Mouse (Mus musculus) monocyte, adult 5-6 weeks (primary cell): ENCODE results near the gene Copg1. TPM values are rescaled to one million over a fixed set of nuclear protein-coding genes. Genes with fewer than 3 reads are reported as not detected.

Source experiments
- ATAC-seq: fragments of 153-309, 156-312 bp; replicated peaks from 2 replicates; pipeline ENCODE4 v1.8.0; 2017; ENCODE audit warnings: mild to moderate bottlenecking; ENCODE audit not compliant: low TSS enrichment, insufficient number of reproducible peaks, severe bottlenecking, poor library complexity, low FRiP score
- total RNA-seq: library from RNA; stranded (forward); fragments of 200-1000, 200-491, 200-594 nt; gene quantifications from 3 replicates; pipeline ENCODE4 v1.2.3, GENCODE M21; 2017

Gene Copg1
- total RNA-seq, result 71.4 to 93.1 TPM (median 76.4 TPM) in 3 replicates

DNA sequence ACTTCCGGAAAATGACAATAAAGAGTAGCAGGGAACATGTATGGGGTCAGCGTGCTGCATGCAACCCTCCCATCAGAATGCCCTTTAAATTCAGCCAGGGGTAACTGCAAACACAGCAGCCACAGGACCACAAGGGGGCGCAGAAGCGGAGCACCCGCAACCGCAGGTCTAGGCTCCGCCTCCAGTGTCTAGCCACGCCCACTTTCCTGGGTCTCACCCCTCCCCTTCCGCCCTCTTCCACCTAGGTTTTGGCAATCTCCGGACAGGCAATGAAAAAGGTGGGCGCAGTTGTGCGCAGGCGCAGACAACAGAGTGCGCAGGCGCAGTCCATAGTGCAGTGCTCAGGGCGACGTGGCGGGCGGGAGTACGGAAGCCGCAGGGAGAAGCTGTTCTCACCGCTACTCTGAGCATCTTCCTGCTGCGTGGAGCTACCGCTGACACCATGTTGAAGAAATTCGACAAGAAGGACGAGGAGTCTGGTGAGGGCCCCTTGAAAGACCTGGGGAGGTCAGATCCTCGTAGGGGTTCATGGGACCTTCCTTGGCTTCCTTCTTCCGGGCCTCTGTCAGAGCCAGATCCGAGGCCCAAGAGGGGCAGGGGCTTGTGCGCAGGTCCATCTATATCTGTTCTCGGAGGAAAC lies at the start of gene Copg1:
Gene Copg1 (plus strand): TSS at position 221 of the 640 bp plus-strand sequence.
- peak; percentile 97 for ATAC-seq

DNA sequence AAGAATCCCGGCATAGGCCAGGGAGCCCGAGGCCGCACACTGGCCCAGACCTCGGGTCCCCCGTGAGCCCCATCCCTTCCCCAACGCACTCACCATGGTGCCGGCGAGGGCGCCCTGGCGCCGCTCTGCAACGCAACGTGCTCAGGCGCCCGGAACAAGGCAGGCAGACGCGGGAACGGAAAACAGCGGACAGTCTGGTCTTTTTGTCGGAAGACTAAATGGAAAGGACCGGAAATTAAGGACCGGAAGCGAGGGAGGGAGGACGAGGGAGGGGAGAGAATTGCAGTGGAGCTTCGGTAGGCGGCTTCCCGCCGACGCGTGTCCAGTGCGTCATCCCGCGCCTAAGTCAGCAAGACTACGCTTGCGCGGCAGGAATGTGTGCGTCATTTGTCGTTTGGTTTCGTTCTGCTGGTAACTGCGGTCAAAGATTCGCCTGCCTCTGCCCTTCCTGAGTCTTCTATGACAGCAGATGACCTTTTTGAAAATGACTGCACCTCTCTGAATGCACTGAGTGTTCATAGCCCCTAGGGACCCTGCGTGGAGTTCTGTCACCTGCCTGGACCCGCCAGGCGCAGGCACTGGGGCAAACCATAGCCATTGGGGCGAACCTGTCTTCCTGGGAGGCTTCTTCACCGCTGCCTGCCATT lies 48.9 kb upstream of the Copg1 start, which contains the start of gene Isy1:
Gene Isy1 (minus strand): TSS at position 248 of the 647 bp plus-strand sequence.
- peak; percentile 98 for ATAC-seq

DNA sequence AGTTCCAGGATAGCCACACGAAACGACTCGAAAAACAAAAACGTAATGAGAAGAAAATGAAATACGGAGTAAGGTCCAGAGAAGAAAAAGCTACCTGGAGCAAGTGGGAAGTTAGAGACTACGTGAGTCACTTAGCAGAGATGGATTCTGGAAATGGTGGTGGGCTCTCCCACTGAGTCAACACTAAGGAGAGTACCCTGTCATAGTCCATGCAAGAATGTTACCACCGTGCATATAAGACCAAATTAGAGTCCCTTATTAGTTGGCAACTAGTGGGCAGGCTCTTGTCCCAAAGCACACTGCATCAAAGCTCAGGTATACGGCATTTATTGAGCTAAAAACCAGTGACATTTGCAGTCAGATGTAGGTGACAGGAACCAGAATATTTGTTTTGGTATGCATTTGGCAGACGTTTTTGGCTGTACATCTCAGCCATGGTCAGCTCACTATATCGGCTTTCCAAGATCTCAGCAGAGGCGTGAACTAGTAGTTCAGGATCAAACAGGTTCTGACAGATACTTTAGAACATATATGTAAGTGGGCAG lies 47.7 kb upstream of the Copg1 start:
- no peak for ATAC-seq

DNA sequence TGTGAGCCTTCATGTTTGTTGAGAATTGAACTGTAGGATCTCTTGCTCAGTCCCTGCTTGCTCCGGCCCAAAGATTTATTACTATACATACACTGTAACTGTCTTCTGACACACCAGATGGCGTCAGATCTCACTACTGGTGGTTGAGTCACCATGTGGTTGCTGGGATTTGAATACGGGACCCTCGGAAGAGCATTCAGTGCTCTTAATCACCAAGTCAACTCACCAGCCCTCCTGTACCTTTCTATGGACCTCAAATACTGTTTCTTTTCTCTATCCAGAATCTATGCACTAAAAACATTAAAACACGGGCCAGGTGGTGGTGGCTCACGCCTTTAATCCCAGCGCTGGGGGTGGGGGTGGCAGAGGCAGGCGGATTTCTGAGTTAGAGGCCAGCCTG lies 46.0 kb upstream of the Copg1 start:
- no peak for ATAC-seq

DNA sequence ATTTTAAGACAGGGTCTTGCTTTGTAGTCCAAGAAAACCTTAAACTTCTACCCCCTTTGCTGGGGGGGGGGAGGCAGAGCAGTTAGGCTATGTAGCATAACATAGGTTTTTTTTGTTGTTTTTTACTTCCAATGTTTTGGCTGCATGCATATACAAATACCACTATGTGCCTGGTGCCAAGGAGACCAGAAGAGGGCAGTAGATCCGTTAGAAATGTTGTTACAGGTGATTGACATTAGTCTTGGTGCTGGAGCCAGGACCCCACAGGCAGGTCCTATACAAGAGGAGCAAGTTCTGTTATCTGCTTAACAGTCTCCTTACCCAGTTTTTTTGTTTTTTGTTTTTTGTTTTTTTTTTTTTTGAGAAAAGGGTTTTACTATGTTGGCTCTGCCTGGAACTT lies 45.4 kb upstream of the Copg1 start:
- ATAC-seq, result no peak

DNA sequence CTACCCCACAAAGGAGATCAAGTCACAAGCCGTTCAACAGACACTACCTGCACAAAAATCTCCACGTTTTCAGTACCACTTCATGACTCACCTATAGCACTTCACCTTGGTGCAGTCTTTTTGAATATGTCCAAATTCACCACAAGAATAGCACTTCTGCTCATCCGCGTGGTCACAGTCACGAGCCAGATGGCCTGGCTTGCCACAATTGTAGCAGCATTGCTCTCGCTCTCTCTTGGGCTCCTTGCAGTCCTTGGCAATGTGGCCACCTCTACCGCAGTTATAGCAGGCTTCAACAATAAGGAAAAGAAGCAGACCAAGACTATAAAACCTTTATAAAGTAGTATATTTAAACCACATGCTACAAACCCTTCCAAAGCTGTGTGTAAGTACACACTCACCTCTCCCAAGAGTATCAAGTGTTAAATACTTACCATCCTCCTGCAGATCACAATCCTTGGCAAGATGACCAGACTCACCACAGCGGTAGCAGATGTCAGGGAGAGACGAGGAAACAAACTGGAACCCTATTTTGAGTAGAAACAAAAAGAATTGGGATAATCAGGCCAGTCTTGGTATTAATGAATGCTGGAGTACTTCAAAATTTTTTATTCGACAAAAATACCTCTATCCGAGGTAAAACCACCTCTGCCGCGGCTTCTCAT lies 42.5 kb upstream of the Copg1 start:
- no peak for ATAC-seq

DNA sequence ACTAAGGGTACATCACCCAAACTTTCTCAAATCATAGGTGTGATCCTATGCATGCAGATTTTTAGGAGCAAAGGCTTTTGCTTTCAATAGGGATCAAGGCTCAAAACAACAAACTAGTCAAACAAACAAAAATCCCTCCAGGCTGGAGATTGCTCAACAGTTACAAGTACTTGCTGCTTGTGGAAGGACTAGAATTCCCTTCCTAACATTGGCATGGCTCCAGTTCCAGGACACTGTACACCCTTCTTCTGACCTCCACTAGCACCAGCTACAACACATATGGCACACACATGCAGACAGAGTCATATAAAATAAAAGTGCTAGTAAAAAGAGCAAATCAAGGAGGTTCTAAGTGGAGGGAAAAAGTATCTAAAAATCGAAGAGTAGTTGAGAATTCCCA lies 40.8 kb upstream of the Copg1 start:
- no peak for ATAC-seq

DNA sequence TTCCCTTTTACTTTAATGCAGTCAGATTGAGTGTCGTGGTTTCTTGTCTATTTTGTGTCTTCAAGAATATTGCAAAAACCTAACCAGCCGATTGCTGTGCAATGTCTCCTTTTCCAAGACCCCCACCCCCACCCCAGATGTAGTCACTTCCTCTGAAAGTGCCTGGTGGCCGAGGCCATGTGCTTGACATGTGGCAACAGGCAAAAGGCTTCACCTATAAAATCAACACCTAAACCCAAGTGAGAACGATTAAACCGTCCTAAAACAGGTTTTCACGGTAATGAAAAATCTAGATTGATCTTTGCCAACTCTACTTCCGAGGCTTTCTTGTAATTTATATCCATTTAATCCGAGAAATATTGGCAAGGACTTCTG lies 37.8 kb upstream of the Copg1 start:
- no peak for ATAC-seq

DNA sequence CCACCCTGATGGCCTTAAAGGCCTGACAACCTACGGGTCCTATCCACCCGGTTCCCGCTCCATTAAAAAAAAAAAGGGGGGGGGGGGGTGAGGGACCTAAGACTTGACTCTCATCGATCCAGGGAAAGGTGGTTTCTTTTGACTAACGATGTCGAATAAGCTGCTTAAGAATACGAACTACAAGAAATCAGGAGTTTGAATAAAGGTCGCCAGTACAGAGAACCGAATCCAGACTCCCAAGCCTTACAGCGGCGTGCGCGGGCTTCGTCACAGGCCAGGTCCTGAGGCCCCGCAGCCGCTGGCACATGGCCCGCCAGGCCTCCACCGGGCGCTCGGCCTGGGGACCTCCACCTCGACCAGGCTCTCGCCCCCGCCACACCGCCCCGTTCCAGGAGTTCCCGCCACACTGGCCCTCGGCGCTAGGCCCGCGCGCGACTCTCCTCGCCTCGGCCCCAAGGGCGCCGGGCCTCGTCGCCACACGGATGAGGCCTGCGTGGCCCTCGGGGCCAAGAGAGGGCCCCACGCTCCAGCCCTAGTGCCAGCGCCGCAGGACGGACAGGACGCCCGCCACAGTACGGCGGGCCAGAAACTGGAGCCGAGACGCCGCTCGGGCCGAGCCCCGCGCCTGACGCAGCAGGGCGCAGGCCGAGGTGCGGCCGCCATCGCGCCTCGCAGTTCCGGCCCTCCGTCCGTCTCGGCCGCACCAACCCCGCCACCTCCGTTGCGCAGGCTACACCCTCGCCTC lies 37.3 kb upstream of the Copg1 start:
- 0 out of 2 replicates have a peak, but pooled peaks have one; percentile 0 for ATAC-seq

DNA sequence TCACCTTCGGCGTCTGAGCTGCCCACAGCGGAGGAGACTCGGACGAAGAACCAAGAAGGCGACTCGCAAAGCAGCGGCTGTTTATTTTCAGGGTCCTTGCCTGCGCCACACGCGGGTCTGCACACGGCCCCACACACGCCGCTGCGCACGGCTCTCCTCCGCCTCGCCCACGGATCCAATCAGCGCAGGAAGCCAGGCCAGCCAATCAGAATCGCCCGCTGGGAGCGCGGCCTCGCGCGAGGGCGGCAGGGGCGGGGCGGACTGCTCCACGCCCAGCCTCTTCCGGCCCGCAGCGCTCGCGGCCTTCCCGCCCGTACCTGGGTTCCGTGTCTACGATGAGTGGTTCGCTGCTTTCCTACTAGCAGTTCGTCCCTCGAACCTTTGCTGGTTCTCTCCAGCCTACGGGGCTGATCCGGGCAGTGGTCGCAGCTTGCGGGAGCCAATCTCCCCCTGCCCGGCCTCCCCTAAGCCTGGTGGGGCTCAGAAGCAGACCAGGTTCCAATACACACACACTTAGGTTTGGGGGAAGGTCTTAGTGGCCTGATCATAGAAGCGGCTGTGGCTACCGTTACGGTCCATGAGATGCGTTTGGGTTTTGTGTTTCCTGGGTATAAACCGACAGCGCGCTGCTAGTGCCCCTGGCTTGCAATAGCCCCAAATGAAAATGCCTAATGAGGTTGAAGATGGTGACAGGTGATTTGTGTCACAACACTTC lies 36.6 kb upstream of the Copg1 start, which contains the start of gene Cnbp:
Gene Cnbp (minus strand): TSS at position 207 of the 715 bp plus-strand sequence.
- peak; percentile 96 for ATAC-seq

DNA sequence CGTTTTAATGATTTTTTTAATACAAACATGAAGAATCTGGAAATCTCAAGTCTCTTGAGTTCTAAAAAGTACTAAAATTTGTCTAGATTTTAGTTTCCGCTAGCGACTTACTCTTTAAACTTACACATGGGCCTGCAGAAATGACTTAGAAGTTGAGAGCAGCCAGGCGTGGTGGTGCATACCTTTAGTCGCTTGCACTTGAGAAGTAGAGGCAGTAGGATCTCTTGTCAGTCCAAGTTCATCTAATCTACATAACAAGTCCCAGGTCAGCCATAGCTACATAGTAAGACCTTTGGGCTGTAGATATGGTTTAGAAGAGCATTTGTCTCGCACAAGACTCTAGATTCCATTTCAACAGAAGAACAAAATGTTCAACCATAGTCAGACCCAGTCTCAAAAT lies 35.7 kb upstream of the Copg1 start:
- ATAC-seq, result no peak

DNA sequence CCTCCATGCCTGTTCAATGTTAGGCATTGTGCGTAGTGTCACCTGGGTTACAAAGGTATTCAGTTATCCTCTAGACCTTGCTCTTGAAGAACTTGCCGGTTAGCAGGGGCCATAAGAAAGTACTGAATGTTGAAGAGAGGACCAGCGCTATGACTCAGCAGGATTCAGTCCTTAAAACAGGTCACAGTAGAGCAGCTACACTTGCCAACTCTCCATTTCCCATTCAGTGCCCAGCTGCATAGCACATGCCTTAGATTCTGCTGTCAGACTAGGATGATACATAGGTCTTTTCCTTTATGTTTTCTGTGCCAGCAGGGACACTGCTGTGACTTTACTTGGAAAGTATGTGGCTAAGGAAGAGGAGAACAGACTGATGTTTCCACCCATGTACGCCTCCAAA lies 34.2 kb upstream of the Copg1 start:
- no peak for ATAC-seq

DNA sequence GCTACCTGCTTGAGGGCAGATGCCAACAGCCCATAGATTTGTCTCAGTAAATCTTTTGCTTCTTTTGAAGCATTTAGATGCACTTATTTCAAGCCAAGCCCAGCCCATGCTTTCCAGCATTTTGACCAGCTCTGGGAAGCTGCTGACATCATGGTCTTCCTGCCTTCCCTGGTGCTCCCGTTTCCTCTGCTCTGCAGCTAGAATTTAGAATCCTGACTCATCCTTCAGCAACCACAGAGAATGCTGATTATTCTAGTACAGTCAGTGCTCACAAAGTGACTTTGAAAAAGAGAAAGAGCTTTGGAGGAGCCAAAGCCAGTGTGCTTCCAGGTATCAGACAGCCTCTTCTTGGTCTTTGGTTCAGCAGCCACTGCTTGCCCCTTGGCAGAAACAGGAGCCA lies 30.5 kb upstream of the Copg1 start:
- no peak for ATAC-seq

DNA sequence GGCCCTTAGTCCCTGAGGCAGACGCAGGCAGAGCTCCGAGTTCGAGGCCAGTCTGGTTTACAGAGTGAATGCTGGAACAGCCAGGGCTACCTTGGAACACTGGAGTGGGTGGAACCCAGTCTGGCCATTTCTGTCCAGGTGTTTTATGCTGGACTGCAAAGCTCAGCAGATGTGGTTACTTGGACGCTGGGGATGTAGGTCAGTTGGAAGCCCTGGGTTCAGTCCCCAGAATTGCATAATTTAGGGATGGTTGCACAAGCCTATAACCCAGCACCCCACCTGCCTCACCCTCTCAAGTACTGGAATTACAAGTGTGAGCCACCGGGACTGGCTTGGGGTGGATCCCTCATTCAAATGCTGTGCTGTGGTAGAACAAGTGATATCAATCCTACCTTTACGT lies 21.4 kb upstream of the Copg1 start:
- no peak for ATAC-seq

DNA sequence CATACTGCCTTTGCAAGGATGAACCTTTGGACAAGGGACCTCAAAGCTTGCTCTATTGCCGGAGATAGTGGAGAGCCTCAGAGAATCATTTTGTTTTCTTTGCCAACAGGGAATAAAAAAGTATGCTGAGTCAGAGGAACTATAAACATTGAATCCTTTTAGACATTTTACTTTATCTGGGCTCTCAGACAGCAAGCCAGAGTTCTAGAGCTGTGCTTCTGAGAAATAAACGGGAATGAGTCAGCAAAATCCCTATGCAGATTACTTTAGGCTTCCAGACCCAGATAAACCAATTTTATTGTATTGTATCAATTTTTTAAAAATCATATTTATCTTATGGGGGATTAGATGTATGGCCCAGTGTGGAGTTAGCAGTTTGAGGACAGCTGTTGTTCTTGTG lies 20.4 kb upstream of the Copg1 start:
- no peak for ATAC-seq

DNA sequence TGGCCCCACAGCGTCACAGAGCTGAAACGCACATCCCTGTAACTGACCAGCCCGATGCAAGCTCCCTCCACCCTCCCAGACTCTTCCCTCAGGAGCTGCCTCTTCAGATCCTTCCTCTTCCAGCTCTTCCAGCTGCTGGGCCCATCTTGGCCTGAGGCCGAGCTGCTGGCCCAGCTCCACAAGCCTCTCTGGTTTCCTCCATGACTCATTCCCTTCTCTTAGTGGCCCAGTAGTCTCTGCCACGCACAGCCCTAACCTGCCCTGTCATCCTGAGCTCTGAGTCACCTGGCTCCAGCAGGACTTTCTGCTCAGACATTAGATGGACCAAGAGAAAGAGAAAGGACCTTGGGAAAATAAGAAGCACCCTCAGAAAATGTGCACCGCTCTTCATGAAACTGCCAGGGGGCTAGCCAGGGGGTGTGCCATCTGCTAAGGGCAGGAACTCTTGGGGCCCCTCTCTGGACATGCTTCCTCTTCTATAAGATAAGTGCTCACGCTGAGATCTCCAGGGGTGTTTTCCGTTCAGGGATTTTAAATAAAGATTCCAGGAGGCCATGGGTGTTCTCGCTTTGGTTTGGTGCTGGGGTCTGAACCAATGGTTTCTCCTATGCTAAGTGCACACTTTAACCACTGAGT lies 18.6 kb upstream of the Copg1 start:
- no peak for ATAC-seq

DNA sequence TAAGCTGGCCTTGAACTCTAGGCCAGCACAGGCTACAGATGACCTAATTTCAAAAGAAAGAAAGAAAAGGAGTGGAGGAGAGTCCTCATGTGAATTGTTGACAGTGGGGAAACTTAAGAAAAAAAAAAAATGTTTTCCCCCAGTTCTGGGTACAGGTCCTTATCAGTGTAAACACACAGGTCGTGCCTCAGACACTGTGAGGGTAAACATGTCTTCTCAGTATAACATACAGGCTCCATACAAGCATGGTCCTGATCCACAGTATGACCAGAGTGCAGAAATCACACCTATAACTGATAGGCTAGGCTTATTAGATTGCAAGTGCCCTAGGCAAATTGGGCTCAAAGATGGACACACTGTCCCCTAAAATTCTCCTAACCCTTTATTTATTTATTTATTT lies 17.2 kb upstream of the Copg1 start:
- ATAC-seq, result no peak

DNA sequence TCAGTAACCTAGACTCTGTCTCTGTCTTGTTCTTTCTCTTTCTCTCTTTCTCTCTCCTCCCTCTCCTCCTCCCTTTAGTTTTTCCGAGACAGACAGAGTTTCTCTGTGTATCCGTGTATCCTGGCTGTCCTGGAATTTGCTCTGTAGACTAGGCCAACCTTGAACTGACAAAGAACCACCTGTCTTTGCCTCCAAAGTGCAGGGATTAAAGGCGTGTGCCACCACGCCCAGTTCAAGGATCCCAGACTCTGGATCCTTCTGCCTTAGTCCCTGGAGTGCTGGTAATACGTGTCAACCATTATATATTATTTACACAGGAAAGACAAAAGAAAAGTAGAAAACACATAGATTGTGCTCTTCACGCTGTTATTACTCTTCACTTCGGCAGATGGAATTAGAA lies 16.4 kb upstream of the Copg1 start:
- ATAC-seq, result no peak
